Mouse (Mus musculus) megakaryocyte, embryonic 14.5 days (primary cell): ENCODE results near the gene Dennd2a.

Experiments
- FLI1 ChIP-seq: IDR thresholded peaks from 2 replicates; pipeline ENCODE4 v1.6.1; 2012; ENCODE audit warnings: low read length, inconsistent platforms, mixed read lengths
- GATA1 ChIP-seq: IDR thresholded peaks from 3 replicates; pipeline ENCODE4 v1.6.1; 2012; ENCODE audit warnings: mixed read lengths, low read length, inconsistent platforms, borderline replicate concordance

DNA sequence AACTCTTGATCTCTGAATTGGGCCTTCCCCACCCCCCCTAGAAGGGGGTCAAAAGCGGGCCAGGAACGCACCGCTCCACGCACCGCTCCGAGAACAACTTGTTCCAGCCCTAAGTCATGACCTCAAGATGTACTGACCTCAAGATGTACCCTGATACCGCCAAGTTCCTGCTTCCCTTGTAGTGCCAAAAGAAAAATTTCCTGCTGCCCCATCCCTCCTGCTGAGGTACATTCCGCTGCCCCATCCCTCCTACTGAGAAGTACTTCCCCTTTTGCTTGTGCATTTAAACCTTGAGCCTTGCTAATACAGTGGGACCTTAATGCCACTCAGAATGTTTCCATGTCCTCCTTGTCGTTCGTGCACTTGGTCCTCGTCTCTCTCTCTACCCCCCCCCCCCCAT, 126.9 kb downstream of the Dennd2a start:
- TF ChIP-seq GATA1 (no peak), FLI1 (no peak)
